Mouse (Mus musculus) urinary bladder, postnatal 14 days (tissue): Measurements from ENCODE around the gene Tmem237.

Source experiments
- DNase-seq: peaks from one replicate; pipeline ENCODE4 v3.0.0; 2021; ENCODE audit warnings: low spot score

The Tmem237 gene

GRCm38 (mm10) chr1:59101020-59101419 lies 19.2 kb downstream of the Tmem237 start:
- no peak for DNase-seq

GRCm38 (mm10) chr1:59094705-59095104 lies 25.5 kb downstream of the Tmem237 start, which contains the start of gene C2cd6:
Gene C2cd6 (minus strand): TSS chr1:59094900.
- no peak for DNase-seq

GRCm38 (mm10) chr1:59070867-59071266 lies 49.3 kb downstream of the Tmem237 start:
- DNase-seq: peak; percentile 5

GRCm38 (mm10) chr1:59067976-59068375 lies 52.2 kb downstream of the Tmem237 start:
- DNase-seq: peak; percentile 22

- DNase-seq: no peak
Observed at GRCm38 (mm10) chr1:59063697-59064096, 56.5 kb downstream of the Tmem237 start.

GRCm38 (mm10) chr1:59056955-59057354 lies 63.3 kb downstream of the Tmem237 start:
- DNase-seq: no peak

- DNase-seq: no peak
Observed at GRCm38 (mm10) chr1:59051306-59051705, 68.9 kb downstream of the Tmem237 start.
